Mouse (Mus musculus) neutrophil, adult 5-6 weeks (primary cell): ENCODE results near the gene Ero1l. TPM values are rescaled to one million over a fixed set of nuclear protein-coding genes. Genes with fewer than 3 reads are reported as not detected.
A peak's percentile ranks its signal among the peaks of the same experiment; 100 is the strongest.

Experiments
- ATAC-seq: fragments of 151-379, 151-347 bp; 2 replicates; pipeline ENCODE4 v1.8.0; 2017; ENCODE audit warnings: mild to moderate bottlenecking, moderate TSS enrichment; ENCODE audit not compliant: insufficient number of reproducible peaks, poor library complexity, low FRiP score, severe bottlenecking; ENCODE audit errors: extremely low read depth
- total RNA-seq: library from RNA; stranded (forward); fragments of 200-1000 nt; gene quantifications from 2 replicates; pipeline ENCODE4 v1.2.3, GENCODE M21; 2017

Ero1l gene
- 17.0 and 25.9 TPM in 2 replicates for total RNA-seq

DNA sequence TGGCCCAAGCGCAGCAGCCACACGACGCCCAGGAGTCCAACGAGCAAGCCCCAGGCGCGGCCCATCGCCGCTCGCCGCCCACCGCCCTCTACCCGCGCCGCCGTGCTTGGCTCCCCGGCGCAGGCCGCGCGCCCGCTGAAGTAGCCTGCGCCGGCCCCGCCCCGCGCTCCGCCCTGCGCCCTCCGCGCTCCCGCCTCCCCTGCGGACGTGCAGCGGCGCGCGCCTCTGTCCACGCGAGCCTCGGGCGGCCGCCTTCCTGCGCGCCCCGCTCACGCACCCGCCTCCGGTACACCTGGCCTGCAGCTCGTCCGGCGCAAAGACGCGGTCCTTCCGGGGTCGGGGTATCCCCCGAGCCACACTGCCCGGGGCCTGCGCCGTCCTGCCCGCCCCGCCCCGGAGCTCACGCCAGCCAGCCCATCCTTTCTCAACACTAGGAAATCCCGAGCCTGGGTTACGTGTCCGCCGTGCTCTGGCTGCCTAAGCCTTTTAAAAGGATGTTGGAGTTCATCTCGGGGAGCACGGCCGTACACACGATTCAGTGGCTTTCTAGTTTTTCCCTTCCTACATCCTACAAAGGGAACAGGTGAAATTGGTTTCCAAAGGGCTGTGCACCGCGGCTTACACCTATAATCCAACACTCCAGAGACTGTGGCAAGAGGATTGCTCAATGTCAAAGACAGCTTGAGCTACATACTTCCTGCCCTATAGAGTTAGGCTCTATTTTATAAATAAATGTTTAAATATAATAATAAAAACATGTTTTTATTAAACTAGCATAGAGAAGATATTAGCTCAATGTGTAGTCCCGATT is at the start of gene Ero1l:
TSS of gene Ero1l (minus strand) at position 346 of the 811 bp plus-strand sequence.
- peak; percentile 71 for ATAC-seq

DNA sequence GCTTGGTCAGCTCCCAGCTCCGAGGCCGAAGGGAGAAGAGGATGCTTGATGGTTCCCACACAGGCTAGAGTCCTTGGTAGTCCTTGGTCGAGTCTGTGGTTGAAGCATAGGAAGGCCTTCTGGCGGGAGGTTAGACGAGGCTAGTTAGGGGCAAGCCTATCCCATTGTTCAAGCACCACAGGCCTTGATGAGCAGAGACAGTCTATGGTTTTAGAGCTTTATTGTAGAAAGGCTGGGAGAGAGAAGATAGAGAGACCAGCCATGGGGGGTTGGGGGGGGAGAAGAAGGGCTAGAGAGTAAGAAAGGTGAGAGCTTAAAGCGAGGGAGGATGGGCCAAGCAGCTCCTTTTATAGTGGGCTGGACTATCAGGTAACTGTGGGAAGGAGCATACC is 46.6 kb upstream of the Ero1l start:
- no peak for ATAC-seq

DNA sequence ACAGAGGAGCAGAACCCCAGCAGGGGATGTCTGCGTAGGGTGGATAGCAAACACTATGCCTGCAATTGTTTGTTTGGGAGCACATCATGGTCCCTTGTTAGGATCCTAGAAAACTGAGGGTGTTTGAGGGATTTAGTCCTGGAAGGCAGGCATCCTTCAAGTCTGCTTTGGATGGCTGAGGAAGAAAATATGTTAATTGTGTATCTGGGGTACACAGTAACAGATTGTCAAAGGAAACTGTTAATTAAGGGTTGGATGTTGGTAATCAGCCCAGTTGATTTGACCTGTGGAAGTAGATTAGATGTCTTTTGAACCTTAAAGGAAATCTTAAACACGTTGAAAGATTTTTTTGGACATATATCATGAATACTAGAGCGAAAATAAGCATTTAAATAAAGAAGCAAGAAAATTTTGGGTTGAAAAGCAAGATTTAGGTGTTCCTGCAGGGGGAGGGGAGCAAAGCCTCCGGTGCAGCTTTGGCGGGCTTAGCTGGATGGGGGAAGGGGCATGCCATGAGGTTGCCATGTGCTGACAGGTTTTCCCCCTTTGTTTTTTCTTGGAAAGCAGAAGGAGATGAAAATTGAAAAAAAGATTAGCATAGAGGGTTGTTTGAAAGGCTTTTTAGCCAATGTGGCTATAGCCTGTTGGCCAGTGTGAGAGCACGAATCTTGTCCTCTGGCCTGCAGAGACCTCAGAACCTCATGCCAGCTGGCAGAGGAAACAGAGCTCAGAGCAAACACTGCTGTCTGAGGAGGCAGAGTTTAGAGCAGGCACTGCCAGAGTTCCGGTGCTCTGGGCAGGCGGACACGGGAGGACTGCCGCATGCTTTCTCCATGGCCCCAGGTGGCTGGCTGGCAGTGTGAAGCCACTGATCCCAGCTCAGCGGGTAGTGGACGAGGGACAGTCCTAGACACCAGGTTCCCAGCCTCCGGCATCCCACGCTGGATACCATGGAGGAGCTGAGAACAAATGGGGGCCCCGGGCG is 45.9 kb upstream of the Ero1l start:
- ATAC-seq = no peak

DNA sequence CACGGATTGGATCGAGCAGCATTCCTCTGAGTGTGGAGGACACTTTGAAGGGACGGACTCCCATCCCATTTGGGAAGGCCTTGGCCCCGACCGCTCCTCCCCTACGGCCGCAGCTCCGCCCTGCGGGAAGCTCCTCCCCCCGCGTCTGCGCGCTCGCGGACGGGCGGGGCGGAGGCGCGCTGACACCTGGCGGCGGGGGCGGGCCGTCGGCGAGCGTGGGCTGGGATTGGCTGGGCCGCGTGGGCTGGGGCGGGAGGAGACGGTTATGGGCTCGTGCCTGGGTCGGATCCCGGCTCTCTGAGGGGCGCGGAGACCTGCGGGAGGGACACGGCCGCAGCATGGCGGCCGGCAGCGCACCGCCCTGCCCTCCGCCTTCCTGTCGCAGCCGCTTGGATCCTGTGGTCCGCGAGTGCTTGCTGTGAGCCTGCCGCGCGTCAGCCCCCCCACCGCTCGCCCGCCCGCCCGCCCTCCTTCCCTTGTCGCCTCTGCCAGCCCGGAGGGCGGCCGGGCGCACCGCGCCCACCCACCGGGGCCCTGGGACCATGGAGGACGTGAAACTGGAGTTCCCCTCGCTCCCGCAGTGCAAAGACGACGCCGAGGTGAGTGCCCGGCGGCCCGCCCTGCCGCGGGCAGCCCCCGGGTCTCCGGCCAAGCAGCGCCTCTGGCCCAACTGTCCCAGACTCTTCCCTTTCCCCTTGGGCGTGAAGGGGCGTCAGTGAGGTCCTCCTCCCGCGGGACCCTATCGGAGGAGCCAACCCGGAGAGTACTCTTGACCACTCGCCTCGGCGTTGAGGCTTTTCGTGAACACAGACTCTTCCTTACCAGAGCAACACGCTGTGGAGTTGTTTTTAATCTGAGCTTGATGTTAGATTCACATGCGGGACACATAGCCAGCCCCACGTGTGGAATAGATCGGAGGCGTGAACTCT is 32.6 kb upstream of the Ero1l start, which contains the start of gene Styx:
TSS of gene Styx (plus strand) at position 163 of the 929 bp plus-strand sequence.
- ATAC-seq = peak; percentile 94

DNA sequence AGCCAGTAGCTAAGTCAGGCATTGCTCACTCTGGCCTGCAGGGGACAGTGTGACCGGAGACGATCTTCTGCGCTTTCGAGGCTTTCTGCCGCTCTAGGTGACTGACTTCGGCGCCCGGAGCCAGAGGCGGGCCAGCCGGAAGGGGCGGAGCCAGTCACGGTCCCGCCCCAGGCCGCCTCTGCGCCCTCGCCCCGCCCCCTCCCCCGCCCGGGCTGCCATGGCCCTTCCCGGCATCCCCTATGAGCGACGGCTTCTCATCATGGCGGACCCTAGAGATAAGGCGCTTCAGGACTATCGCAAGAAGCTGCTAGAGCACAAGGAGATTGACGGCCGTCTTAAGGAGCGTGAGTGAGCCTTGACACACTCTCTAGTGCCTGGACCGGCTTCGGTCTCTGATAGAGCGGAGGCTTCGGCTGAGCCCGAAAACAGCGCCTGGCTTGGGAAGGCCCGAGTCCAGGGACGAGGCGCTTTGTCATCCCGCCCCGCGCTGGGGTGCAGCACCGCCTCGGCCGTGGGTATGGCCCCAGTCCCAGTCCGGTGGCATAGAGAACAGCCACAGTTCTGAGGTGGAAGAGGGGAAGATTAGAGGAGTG is 11.1 kb upstream of the Ero1l start, which contains the start of gene Psmc6:
TSS of gene Psmc6 (plus strand) at position 200 of the 593 bp plus-strand sequence.
- ATAC-seq = peak; percentile 97

DNA sequence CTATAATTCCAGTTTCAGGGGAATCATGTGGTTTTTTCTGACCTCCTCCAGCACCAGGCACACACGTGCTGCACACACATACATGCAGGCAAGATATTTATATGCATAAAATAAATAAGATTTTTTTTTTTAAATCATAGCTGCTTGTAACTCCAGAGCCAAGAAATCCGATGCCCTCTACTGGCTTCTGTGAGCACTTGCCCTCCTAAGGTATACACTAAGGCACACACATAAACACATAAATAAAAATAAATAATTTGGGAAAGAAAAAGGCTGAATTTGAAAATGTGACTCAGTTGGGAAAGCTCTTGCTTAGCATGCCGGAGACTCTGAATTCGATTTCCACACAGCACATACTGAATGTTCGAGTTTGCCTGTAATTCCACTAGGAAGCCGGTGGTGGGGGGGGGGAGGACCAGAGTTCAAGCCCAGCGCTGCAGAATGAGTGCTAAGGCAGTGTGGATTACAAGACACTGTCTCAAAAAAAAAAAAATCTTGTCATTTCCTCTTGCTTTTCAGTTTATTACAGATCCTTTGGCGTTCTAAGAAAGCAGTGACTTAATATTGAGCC is 10.5 kb upstream of the Ero1l start:
- no peak for ATAC-seq

DNA sequence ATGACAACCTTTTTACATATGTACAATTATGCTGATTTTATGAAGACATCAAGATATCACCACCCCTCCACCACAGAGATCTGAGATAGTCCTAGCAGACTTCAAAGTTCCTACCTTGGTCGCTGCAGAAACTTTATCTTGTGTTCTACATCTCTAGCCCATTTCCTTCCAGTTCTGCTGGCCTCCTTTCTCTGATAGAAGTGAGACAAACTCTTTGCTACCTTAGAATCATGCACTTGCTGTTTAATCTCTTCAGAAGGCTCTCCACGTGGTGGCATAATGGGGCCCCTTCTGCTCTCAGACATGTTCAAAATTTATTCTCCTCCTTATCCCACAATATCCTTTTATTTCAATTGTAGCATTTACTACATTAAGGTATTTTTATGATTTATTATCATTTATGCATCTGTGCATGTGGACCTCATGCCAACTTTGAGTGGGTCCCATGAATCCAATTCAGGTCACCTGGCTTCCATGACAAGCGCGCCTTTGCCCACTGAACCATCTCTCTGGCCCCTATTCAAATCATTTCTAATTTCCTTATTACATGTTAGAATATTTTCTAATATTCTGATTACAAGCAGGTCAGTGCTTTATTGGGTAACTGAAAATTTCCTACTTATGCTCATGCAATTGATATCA is 9.6 kb upstream of the Ero1l start:
- ATAC-seq = no peak

DNA sequence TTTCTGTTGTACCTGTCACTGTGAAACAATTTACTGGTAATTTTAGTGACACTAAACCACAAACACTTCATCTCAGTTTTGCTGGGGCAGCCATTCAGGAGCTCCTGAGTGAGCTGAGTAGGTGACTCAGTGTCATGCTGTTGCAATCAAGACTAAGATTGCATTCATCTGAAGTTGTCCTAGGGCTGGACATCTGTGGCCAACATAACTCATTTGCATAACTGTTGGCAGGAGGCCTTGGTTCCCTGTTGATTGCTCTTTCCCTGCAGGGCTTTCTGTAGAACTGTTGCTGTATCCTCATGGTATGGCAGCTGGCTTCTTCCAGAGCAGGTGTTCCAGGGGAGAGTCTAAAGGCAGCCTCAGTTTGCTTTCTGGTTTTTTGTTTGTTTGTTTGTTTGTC is 6.9 kb upstream of the Ero1l start:
- ATAC-seq = peak; percentile 51; the same call in 1 of the 2 replicates

DNA sequence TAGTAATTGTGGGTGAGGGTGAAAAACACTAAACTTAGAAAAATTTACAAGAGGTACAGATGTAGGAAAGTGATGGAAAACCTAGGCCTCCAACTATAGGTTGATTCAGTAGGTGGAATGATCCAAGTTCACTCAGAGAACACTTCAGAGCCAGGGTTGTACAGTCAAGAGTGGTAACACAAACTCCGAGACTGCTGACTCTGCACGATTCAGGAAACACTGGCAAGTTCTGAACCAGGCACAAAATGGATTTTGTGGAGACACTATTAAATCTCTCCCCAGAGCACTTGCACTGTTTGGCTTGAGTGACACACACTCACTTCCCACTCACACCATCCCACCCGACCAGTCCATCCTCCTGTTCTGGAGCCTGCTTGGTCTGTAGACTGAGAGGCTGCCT is 4.7 kb upstream of the Ero1l start:
- no peak for ATAC-seq

DNA sequence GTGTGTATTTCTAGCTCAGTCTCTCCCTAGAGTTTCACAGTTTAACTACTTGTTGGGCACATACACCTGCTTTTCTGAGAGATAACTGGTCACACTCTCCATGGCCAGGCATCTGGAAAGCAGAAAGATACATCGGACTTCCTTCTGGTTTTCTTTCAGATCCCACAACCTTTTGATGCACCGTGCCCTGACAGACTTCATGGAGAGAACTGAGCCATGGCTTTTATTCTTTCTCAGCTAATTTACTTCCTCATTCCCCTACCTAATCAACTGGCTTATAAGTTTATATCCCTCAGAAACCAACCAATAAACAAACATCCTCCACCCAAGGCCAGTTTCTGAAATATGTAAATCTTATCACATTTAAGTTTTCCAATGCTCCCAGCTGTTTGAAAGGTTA is 3.9 kb upstream of the Ero1l start:
- ATAC-seq = no peak

DNA sequence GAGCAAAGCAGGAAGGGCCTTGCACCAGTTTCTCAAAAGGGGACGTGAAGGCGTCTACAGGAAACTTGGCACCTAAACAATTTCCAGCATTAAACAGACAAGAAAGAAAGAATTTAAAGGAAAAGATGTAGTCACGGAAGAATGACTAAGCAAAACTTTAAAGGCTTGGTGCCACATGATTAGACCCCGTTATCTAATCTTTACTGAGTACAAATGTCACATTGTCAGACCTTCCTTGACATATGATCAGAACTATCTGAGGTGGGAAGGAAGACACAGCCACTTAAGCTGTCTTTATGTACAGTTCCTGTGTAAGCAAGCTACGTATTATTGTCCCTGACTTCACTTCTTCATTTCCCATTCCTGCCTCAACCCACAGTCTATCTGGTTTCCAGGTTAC is 3.1 kb upstream of the Ero1l start:
- no peak for ATAC-seq

DNA sequence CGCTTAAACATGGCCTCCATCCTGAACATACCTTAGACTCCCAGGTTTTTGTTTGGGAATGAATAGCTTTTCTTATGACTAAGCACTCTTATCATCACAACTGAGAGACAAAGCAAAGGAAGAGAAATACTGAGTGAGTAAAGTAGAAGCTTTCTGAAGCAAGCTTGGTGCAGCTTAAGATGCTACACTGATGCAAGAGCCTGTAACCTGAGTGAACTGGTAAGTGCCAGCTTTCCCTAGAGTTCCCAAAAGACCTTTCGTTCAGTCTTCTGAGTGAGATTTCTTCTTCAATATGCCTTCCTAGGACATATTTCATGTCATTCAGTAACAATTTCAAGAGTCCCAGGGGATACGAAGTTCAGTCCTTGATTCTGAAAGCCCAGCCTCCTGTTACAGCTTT is 2.5 kb upstream of the Ero1l start:
- no peak for ATAC-seq

DNA sequence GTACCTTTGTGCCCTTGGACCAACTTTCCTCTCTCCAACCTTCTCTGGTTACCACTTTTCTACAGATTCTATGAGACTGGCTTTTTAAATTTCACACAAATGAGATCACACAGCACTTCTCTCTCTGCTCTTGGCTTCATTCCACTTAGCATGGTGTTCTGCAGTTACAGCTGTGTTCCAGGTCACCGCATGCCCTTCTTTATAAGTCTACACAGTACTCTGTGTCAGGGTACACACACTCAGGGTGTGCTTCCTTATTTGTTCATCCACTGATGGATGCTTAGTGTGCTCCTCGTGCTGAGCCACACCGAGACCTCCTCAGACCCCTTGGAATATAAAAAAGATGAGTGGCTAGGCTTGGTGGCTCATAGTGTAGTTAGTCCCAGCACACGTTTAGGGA is 1.5 kb upstream of the Ero1l start:
- no peak for ATAC-seq

DNA sequence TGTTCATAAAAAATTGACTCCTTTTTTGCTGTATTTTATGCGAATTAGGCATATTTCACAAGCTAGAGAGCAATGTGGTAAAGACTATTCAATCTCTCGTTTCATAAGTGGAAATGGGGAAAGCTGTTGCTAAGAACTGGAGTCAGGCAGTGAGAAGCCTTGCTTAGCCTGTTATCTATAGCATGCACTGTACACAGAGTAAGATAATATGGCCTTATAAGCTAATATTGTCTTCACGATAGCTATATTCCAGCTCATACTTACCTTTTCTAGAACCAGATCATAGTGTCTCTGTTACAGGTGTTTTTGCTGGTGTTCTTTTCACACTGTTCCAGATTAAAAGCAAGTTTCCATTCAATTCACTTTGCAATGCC is 653 bp upstream of the Ero1l start:
- ATAC-seq = no peak

DNA sequence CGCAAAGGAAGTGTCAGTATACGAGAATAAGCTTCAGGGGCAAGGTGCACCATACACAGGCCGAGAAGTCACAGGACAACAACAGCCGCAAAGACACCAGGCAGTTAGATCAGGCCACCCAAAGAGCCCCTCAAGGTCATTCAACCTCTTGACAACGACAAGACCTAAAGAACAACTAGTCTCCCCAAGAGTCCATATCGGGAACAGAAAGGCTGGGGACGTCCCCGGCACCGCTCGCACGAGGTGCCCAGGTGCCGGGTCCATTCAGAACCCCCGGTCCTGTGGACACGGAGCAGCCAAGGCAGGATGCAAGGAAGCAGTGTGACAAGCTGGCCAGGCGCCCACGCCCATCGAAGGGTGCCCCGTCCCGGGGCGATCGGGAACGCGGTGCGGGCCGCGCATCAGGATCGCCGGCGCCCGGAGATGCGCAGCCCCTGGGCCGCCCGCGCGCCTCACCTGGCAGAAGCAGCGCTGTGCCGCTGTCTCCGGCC is 605 bp downstream of the Ero1l start:
- 0 out of 2 replicates have a peak, but pooled peaks have one; percentile 14 for ATAC-seq

DNA sequence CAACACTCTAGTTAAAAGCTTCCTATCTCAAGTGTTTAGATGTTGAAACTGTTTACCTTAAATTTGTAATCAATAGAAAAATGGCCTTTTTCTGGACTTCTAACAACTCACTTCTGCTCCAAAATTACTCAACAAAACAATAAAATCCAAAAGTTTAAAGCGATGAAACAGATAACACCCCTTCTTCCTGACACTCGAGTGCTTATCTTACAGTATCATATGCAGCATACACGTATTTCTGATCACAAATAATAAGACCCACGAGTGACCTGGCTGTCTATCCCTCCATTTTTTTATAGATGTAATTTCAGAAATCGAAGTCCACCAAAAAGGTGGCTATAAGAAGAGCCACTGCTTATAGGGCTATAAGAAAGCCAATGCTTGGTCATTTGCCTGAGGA is 1.6 kb downstream of the Ero1l start:
- no peak for ATAC-seq

DNA sequence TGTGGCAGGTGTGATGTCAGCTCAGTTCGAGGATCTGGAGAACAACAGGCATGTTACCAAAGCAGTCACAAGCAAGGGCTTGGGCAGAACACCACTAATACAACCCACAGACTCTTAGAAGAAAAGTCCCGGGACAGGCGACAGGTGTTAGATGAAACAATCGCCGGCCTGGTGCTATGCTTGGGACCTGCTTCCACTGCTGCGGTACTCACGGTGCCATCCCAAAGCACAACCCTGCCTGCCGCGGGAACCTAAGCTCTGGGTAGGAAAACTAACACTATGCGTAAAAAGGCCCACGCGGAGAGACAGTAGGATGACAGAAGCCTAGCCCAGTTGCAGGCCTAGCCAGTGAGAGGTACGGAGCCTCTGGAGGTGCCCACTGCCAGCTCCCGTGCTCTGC is 8.5 kb downstream of the Ero1l start:
- no peak for ATAC-seq
